Mouse (Mus musculus) kidney, adult 18-20 months (tissue): ENCODE data around the gene Gtf2h5.

ENCODE experiments used
- DNase-seq: peaks from one replicate; pipeline ENCODE4 v3.0.0; 2021

Gene Gtf2h5

GRCm38 (mm10) chr17:6079287-6080122 is at the start of gene Gtf2h5, which contains the start of gene Serac1:
Gtf2h5 (plus strand) TSS chr17:6079786.
Serac1 (minus strand) TSS chr17:6079741.
- DNase-seq = peak; percentile 99

GRCm38 (mm10) chr17:6035661-6036060 is 43.9 kb upstream of the Gtf2h5 start:
- no peak for DNase-seq

GRCm38 (mm10) chr17:6036458-6036857 is 43.1 kb upstream of the Gtf2h5 start:
- peak; percentile 46 for DNase-seq

GRCm38 (mm10) chr17:6036872-6037271 is 42.7 kb upstream of the Gtf2h5 start:
- DNase-seq = no peak

GRCm38 (mm10) chr17:6037507-6037906 is 42.1 kb upstream of the Gtf2h5 start:
- DNase-seq = no peak

GRCm38 (mm10) chr17:6052801-6053200 is 26.8 kb upstream of the Gtf2h5 start:
- no peak for DNase-seq

GRCm38 (mm10) chr17:6054934-6055355 is 24.6 kb upstream of the Gtf2h5 start:
- peak; percentile 62 for DNase-seq

- no peak for DNase-seq
These were observed 16.8 kb upstream of the Gtf2h5 start for GRCm38 (mm10) chr17:6062793-6063192.

GRCm38 (mm10) chr17:6063532-6063931 is 16.1 kb upstream of the Gtf2h5 start:
- no peak for DNase-seq

GRCm38 (mm10) chr17:6066021-6066420 is 13.6 kb upstream of the Gtf2h5 start:
- DNase-seq = no peak

GRCm38 (mm10) chr17:6067613-6068012 is 12.0 kb upstream of the Gtf2h5 start:
- no peak for DNase-seq

GRCm38 (mm10) chr17:6069866-6070265 is 9.7 kb upstream of the Gtf2h5 start:
- no peak for DNase-seq

- no peak for DNase-seq
These were observed 6.2 kb upstream of the Gtf2h5 start for GRCm38 (mm10) chr17:6073405-6073804.

GRCm38 (mm10) chr17:6083323-6083890 is 3.8 kb downstream of the Gtf2h5 start:
- DNase-seq = no peak

- DNase-seq = no peak
These were observed 12.0 kb downstream of the Gtf2h5 start for GRCm38 (mm10) chr17:6091604-6092003.

- no peak for DNase-seq
These were observed 16.0 kb downstream of the Gtf2h5 start for GRCm38 (mm10) chr17:6095579-6095978.

- peak; percentile 68 for DNase-seq
These were observed 18.3 kb downstream of the Gtf2h5 start for GRCm38 (mm10) chr17:6097884-6098283.

GRCm38 (mm10) chr17:6102287-6102686 is 22.7 kb downstream of the Gtf2h5 start:
- no peak for DNase-seq

- DNase-seq = no peak
These were observed 24.0 kb downstream of the Gtf2h5 start for GRCm38 (mm10) chr17:6103566-6103965.

- DNase-seq = peak; percentile 85
These were observed 26.9 kb downstream of the Gtf2h5 start, which contains the start of gene Tulp4 for GRCm38 (mm10) chr17:6106361-6107014. Tulp4 (plus strand) TSS chr17:6106437.

- peak; percentile 67 for DNase-seq
These were observed 27.5 kb downstream of the Gtf2h5 start for GRCm38 (mm10) chr17:6107015-6107601.

- no peak for DNase-seq
These were observed 28.6 kb downstream of the Gtf2h5 start for GRCm38 (mm10) chr17:6108175-6108574.

GRCm38 (mm10) chr17:6110956-6111355 is 31.4 kb downstream of the Gtf2h5 start:
- no peak for DNase-seq
